Mouse (Mus musculus): Measurements from ENCODE around the gene Hck.

DNA sequence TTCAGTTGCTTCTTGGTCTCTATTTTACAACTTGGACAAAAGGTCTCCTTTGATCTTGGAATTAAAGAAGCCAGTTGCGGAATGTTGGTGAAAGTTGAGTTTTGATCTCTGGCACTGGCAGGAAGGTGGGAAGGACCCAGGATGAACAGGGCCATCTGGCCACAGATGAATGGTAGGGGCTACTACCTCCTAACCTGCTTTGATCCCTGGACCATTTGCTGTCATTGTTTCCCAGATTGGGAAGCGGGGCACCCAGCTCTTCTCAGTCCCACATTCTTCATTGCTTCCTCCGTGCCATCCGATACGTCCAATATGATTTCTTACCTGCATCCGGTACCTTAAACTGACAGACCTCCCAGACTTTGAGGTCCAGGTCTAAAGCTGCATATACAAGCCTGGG lies 58.9 kb downstream of the Hck start:
- TF ChIP-seq CTCF (IDR thresholded peaks at IDR 0.05) (no peak), EP300 (IDR thresholded peaks at IDR 0.05; ENCODE audit: insufficient read depth, low read depth, low read length) (no peak), POLR2A (IDR thresholded peaks at IDR 0.05; ENCODE audit: insufficient read depth, low read depth, low read length) (no peak)

Measured in heart, adult 2 months (tissue).